Mouse (Mus musculus): Measurements from ENCODE around the gene Tfap2d.

DNA sequence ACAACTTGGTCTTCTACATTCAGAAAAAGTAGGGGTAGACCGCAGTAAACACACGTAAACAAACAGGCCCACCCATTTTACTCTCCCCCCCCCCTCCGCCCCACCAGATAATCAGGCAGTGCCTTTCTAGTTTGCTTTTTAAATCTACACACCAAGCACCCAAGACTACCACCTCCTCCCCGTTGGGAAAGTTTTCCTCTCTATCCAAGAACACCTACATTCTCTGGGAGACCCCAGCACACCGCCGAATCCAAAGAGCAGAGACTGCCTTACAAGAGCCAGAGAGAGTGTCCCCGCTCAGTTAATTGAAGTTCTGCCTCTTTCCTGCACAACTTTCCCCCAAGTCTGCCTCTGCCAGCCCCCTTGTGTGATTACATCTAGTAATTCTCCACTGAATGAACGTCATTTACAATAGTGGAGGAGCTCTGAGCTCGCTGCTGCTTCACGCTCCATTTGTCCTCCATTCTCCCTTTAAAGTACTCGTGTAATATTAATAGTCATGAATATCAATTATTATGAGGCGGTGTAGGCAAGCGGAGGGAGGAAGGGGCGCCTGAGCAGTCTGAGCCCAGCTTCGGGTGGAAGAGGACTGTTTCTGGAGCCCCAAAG lies 108.8 kb downstream of the Tfap2d start:
- TF ChIP-seq CHD2 (IDR thresholded peaks at IDR 0.05; ENCODE audit: low read depth, low read length): no peak
- no peak for TF ChIP-seq HCFC1 (IDR thresholded peaks at IDR 0.05; ENCODE audit: borderline replicate concordance, insufficient read depth, low read length)
- TF ChIP-seq ZNF384 (IDR thresholded peaks at IDR 0.05; ENCODE audit: low read depth, low read length): no peak

Data from ES-E14 (cell line).